Mouse (Mus musculus) MN1 (cell line): ENCODE measurements around the gene Creg1.

ENCODE experiments used
- DNase-seq: peaks from one replicate; pipeline ENCODE4 v3.0.0-alpha.2; 2016; ENCODE audit warnings: low spot score

Creg1 gene

GRCm38 (mm10) chr1:165789066-165789660, 25.6 kb downstream of the Creg1 start:
- DNase-seq, result no peak

GRCm38 (mm10) chr1:165789963-165790362, 26.4 kb downstream of the Creg1 start:
- no peak for DNase-seq

GRCm38 (mm10) chr1:165790461-165791210, 27.1 kb downstream of the Creg1 start:
- DNase-seq, result no peak

- no peak for DNase-seq
Measured at GRCm38 (mm10) chr1:165791411-165791810, 27.9 kb downstream of the Creg1 start.

GRCm38 (mm10) chr1:165801709-165802310, 38.3 kb downstream of the Creg1 start:
- no peak for DNase-seq

GRCm38 (mm10) chr1:165803107-165803506, 39.6 kb downstream of the Creg1 start:
- no peak for DNase-seq

GRCm38 (mm10) chr1:165804133-165804532, 40.6 kb downstream of the Creg1 start:
- DNase-seq, result no peak

- no peak for DNase-seq
Measured at GRCm38 (mm10) chr1:165810633-165811032, 47.1 kb downstream of the Creg1 start.

GRCm38 (mm10) chr1:165811170-165811569, 47.6 kb downstream of the Creg1 start:
- no peak for DNase-seq

GRCm38 (mm10) chr1:165812775-165813174, 49.2 kb downstream of the Creg1 start:
- DNase-seq, result no peak

- no peak for DNase-seq
Measured at GRCm38 (mm10) chr1:165814116-165814515, 50.6 kb downstream of the Creg1 start.

- no peak for DNase-seq
Measured at GRCm38 (mm10) chr1:165814521-165815278, 51.2 kb downstream of the Creg1 start.

- no peak for DNase-seq
Measured at GRCm38 (mm10) chr1:165816391-165816790, 52.8 kb downstream of the Creg1 start.

GRCm38 (mm10) chr1:165817264-165817663, 53.7 kb downstream of the Creg1 start:
- DNase-seq, result no peak

- no peak for DNase-seq
Measured at GRCm38 (mm10) chr1:165818145-165818860, 54.8 kb downstream of the Creg1 start.

- no peak for DNase-seq
Measured at GRCm38 (mm10) chr1:165819147-165819546, 55.6 kb downstream of the Creg1 start.

- no peak for DNase-seq
Measured at GRCm38 (mm10) chr1:165822031-165822430, 58.5 kb downstream of the Creg1 start.
